Mouse (Mus musculus) spleen, adult 2 months (tissue): Measurements from ENCODE around the gene Fcer1g. TPM values are rescaled to one million over a fixed set of nuclear protein-coding genes. Genes with fewer than 3 reads are reported as not detected.

Experiments used
- DNase-seq, 2 experiments: peaks; one replicate each; pipeline versions ENCODE4 v3.0.0 to v3.0.0-alpha.2; 2012 to 2021; ENCODE audit warnings: low spot score in 2 of 2, low read depth in 1 of 2
- H3K27ac ChIP-seq: fragments of 200-500 bp; 2 replicates; pipeline ENCODE4 v1.5.1; 2012; ENCODE audit warnings: low read length, inconsistent platforms; ENCODE audit not compliant: insufficient read depth
- H3K27me3 ChIP-seq: fragments of 200-500 bp; 2 replicates; pipeline ENCODE4 v1.6.1; 2012; ENCODE audit warnings: mild to moderate bottlenecking, moderate library complexity, low read length, inconsistent platforms; ENCODE audit not compliant: control insufficient read depth, insufficient read depth
- H3K36me3 ChIP-seq: fragments of 200-500 bp; 2 replicates; pipeline ENCODE4 v1.6.1; 2012; ENCODE audit warnings: mild to moderate bottlenecking, low read length, inconsistent platforms; ENCODE audit not compliant: control insufficient read depth, insufficient read depth
- H3K4me1 ChIP-seq: fragments of 200-500 bp; 2 replicates; pipeline ENCODE4 v1.6.1; 2011; ENCODE audit warnings: inconsistent platforms; ENCODE audit not compliant: control insufficient read depth, insufficient read depth, insufficient read length
- H3K4me3 ChIP-seq: fragments of 200-500 bp; 2 replicates; pipeline ENCODE4 v1.5.1; 2011; ENCODE audit warnings: mild to moderate bottlenecking, inconsistent platforms; ENCODE audit not compliant: insufficient read depth, insufficient read length; ENCODE audit errors: extremely low read depth
- CTCF ChIP-seq: fragments of 200-500 bp; IDR thresholded peaks from 2 replicates; pipeline ENCODE4 v1.5.1; 2011; ENCODE audit warnings: mild to moderate bottlenecking, inconsistent platforms; ENCODE audit not compliant: insufficient read depth, insufficient read length, insufficient replicate concordance; ENCODE audit errors: extremely low read depth
- POLR2A ChIP-seq: fragments of 200-500 bp; IDR thresholded peaks from 2 replicates; pipeline ENCODE4 v1.6.1; 2011; ENCODE audit warnings: low read depth, low read length, inconsistent platforms
- WGBS: fragments of 180-500 bp; shearing (Covaris S2); methylation state at CpG from one replicate; pipeline ENCODE4 v1.1.7; 2018; 5-methylcytosine and 5-hydroxymethylcytosine counted together
- polyA plus RNA-seq: library from polyadenylated mRNA; depleted of rRNA; stranded (reverse); fragments of >200 nt; gene quantifications from 2 replicates; pipeline ENCODE4 v1.2.3, GENCODE M21; 2012

The Fcer1g gene
- polyA plus RNA-seq, 1 experiment, result 307 TPM

- H3K4me1 ChIP-seq, result peaks cover 6% of the 10 kb centered on the region; the same call in 1 of the 2 replicates
- 50% methylated on average over 18 of the region's 18 CpGs for WGBS
- DNase-seq, result no peak
- H3K36me3 ChIP-seq, result no peaks in the 10 kb centered on the region
- H3K27me3 ChIP-seq, result peaks cover 6% of the 10 kb centered on the region; the same call in 1 of the 2 replicates
- no peak overlapping the region for H3K27ac ChIP-seq
- H3K4me3 ChIP-seq, result no peak overlapping the region
- TF ChIP-seq POLR2A, result no peak
These were observed 40.9 kb downstream of the Fcer1g start for GRCm38 (mm10) chr1:171193093-171193840.

- no peak for DNase-seq
- WGBS, result 81% methylated on average over 10 of the region's 10 CpGs
- no peak for TF ChIP-seq POLR2A
- no peak for TF ChIP-seq CTCF
- Histone ChIP-seq H3K4me1 (peaks cover 6% of the 10 kb centered on the region; the same call in 1 of the 2 replicates), H3K27ac (no peak overlapping the region), H3K27me3 (peaks cover 6% of the 10 kb centered on the region; the same call in 1 of the 2 replicates), H3K36me3 (no peaks in the 10 kb centered on the region), H3K4me3 (no peak overlapping the region)
These were observed 41.9 kb downstream of the Fcer1g start for GRCm38 (mm10) chr1:171192283-171192682.

- TF ChIP-seq CTCF (no peak), POLR2A (no peak)
- no peak for DNase-seq
- H3K27ac ChIP-seq, result no peak overlapping the region
- 93% methylated on average over 9 of the region's 9 CpGs for WGBS
- H3K4me1 ChIP-seq, result peaks cover 5% of the 10 kb centered on the region; the same call in 1 of the 2 replicates
- H3K4me3 ChIP-seq, result no peak overlapping the region
- H3K27me3 ChIP-seq, result peaks cover 5% of the 10 kb centered on the region; the same call in 1 of the 2 replicates
- H3K36me3 ChIP-seq, result no peaks in the 10 kb centered on the region
These were observed 43.3 kb downstream of the Fcer1g start for GRCm38 (mm10) chr1:171190832-171191231.

- H3K27me3 ChIP-seq, result no peaks in the 10 kb centered on the region
- no peaks in the 10 kb centered on the region for H3K36me3 ChIP-seq
- H3K4me1 ChIP-seq, result no peaks in the 10 kb centered on the region
- no peak overlapping the region for H3K27ac ChIP-seq
- WGBS, result 83% methylated on average over 14 of the region's 14 CpGs
- no peak for DNase-seq
- TF ChIP-seq POLR2A (no peak), CTCF (no peak)
- no peak overlapping the region for H3K4me3 ChIP-seq
These were observed 44.6 kb downstream of the Fcer1g start for GRCm38 (mm10) chr1:171189476-171190114.

GRCm38 (mm10) chr1:171189046-171189445 lies 45.1 kb downstream of the Fcer1g start:
- H3K4me1 ChIP-seq, result peaks cover 2% of the 10 kb centered on the region

GRCm38 (mm10) chr1:171187851-171188700 lies 46.1 kb downstream of the Fcer1g start:
- TF ChIP-seq POLR2A, result no peak
- no peak for TF ChIP-seq CTCF
- WGBS, result 33% methylated on average over 13 of the region's 13 CpGs

More at GRCm38 (mm10) chr1:171189046-171189445, 45.1 kb downstream of the Fcer1g start:
- Histone ChIP-seq H3K27ac (no peak overlapping the region), H3K27me3 (no peaks in the 10 kb centered on the region), H3K36me3 (no peaks in the 10 kb centered on the region), H3K4me3 (no peak overlapping the region)
- TF ChIP-seq POLR2A, result no peak
- TF ChIP-seq CTCF, result no peak
- WGBS, result 73% methylated on average over 8 of the region's 8 CpGs
- DNase-seq, result no peak

GRCm38 (mm10) chr1:171185655-171186054 lies 48.5 kb downstream of the Fcer1g start:
- no peaks in the 10 kb centered on the region for H3K27me3 ChIP-seq
- no peak overlapping the region for H3K4me3 ChIP-seq
- H3K27ac ChIP-seq, result no peak overlapping the region
- WGBS, result 91% methylated on average over 8 of the region's 8 CpGs
- no peaks in the 10 kb centered on the region for H3K36me3 ChIP-seq
- no peak for TF ChIP-seq CTCF
- no peak for TF ChIP-seq POLR2A
- DNase-seq, result no peak
- H3K4me1 ChIP-seq, result peaks cover 6% of the 10 kb centered on the region

More at GRCm38 (mm10) chr1:171187851-171188700, 46.1 kb downstream of the Fcer1g start:
- H3K36me3 ChIP-seq, result no peaks in the 10 kb centered on the region
- no peak for DNase-seq
- no peak overlapping the region for H3K4me3 ChIP-seq
- peaks cover 6% of the 10 kb centered on the region for H3K4me1 ChIP-seq
- no peak overlapping the region for H3K27ac ChIP-seq
- no peaks in the 10 kb centered on the region for H3K27me3 ChIP-seq
